Mouse (Mus musculus): ENCODE data around the gene Ccdc113.

GRCm38 (mm10) chr8:95533584-95534387 lies at the start of gene Ccdc113:
- TF ChIP-seq POLR2A (IDR thresholded peaks at IDR 0.05; ENCODE audit: borderline replicate concordance, extremely low read depth, low read depth, low read length) (no peak), CTCF (IDR thresholded peaks at IDR 0.05; ENCODE audit: insufficient read depth, low read length) (no peak)

Data from lung, adult 2 months (tissue).